Mouse (Mus musculus) ES-Bruce4 (cell line): ENCODE measurements around the gene Sik1. TPM values are rescaled to one million over a fixed set of nuclear protein-coding genes. Genes with fewer than 3 reads are reported as not detected.
"Not testable (repeated sequence)": the region's sequence is repeated elsewhere in the genome, so short reads cannot be mapped to it uniquely, and the experiment has no call there.

Experiments used
- H3K27ac ChIP-seq: 2 replicates; pipeline ENCODE4 v1.5.1; 2012; ENCODE audit warnings: low read length, inconsistent platforms; ENCODE audit not compliant: insufficient read depth
- H3K27me3 ChIP-seq: 2 replicates; pipeline ENCODE4 v1.6.1; 2012; ENCODE audit warnings: mild to moderate bottlenecking, low read length, inconsistent platforms; ENCODE audit not compliant: control insufficient read depth, poor library complexity, insufficient read depth, severe bottlenecking
- H3K36me3 ChIP-seq: 2 replicates; pipeline ENCODE4 v1.6.1; 2012; ENCODE audit warnings: inconsistent platforms, mild to moderate bottlenecking, low read length, moderate library complexity; ENCODE audit not compliant: control insufficient read depth, poor library complexity, insufficient read depth, severe bottlenecking
- H3K4me1 ChIP-seq: one replicate; pipeline ENCODE4 v1.8.1; 2011; ENCODE audit warnings: low read length; ENCODE audit not compliant: control insufficient read depth, insufficient read depth
- H3K4me3 ChIP-seq: 2 replicates; pipeline ENCODE4 v1.5.1; 2011; ENCODE audit warnings: low read depth, mild to moderate bottlenecking, low read length
- H3K9ac ChIP-seq: 2 replicates; pipeline ENCODE4 v1.6.1; 2012; ENCODE audit warnings: low read depth, mild to moderate bottlenecking, inconsistent platforms; ENCODE audit not compliant: poor library complexity, severe bottlenecking
- H3K9me3 ChIP-seq: replicated peaks from 2 replicates; pipeline ENCODE4 v1.6.1; 2012; ENCODE audit warnings: mild to moderate bottlenecking, low read length, inconsistent platforms; ENCODE audit not compliant: control insufficient read depth, poor library complexity, insufficient read depth, severe bottlenecking
- CTCF ChIP-seq: IDR thresholded peaks from one replicate; pipeline ENCODE4 v1.8.1; 2011; ENCODE audit warnings: low read depth, low read length
- EP300 ChIP-seq: IDR thresholded peaks from 2 replicates; pipeline ENCODE4 v1.6.1; 2011; ENCODE audit warnings: low read depth, low read length; ENCODE audit not compliant: insufficient read depth
- POLR2A ChIP-seq: IDR thresholded peaks from one replicate; pipeline ENCODE4 v1.8.1; 2011; ENCODE audit warnings: low read length; ENCODE audit not compliant: insufficient read depth
- polyA plus RNA-seq: library from polyadenylated mRNA; stranded (reverse); fragments of >200 nt; gene quantifications from 2 replicates; pipeline ENCODE4 v1.2.4, GENCODE M21; 2011; ENCODE audit warnings: low read depth; ENCODE audit not compliant: missing spikeins, insufficient read depth, insufficient read length

The Sik1 gene
- polyA plus RNA-seq, 1 experiment, result 45.1 TPM

DNA sequence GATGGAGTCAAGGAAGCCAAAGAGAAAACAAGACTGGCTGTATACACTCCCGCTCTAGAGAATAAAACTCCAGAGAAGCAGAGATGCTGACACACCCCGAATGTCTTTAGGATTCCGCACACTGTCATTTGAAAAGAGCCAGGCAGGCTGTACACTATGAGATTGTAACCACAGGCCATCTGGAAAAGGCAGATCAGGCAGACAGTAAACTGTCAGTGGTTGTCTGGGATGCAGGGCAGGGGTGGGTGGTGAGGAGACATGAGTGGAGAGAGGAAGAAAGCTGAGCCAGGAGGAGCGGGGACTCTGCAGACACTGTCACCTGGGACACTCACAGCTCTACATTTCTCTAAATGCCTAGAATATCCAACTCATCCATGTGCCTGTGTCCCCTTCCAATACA is 36.3 kb upstream of the Sik1 start:
- Histone ChIP-seq H3K27me3 (no peaks in the 10 kb centered on the region), H3K4me3 (no peak overlapping the region), H3K4me1 (peaks cover 2% of the 10 kb centered on the region), H3K9me3 (no peaks in the 10 kb centered on the region), H3K27ac (no peak overlapping the region), H3K36me3 (no peaks in the 10 kb centered on the region), H3K9ac (no peak overlapping the region)
- TF ChIP-seq CTCF (no peak), POLR2A (no peak), EP300 (no peak)

DNA sequence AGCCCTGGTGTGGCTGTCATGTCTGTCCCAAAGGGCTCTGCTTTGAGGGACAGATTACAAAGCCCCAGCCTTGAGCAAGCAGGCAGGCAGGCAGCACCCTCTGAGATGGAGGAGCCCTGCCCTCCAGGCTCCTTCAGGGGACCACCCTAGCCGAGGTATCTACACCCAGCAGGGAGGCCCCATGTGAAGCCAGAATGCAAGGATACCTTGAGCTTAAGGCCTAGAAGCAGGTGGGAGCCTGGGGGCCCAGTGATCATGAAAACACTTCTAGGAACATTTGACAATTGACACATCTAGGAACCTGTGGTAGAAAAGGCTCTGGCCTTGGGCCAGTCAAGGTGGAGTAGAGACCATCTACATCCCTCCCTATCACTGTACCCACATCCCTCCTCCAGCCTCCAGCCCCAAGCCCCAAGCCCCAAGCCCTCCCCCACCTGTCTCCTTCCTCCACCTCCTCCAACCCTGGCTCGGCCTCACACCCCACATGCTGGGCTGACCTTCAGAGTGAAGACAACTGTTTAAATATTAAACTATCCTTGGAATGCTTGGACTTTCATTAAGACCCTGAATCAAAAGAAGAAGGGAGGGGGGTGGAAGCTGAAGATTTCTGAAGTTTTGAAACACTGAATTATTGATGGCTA is 34.8 kb upstream of the Sik1 start:
- H3K4me3 ChIP-seq, result no peak overlapping the region
- no peaks in the 10 kb centered on the region for H3K4me1 ChIP-seq
- TF ChIP-seq CTCF (no peak), POLR2A (no peak), EP300 (no peak)
- no peaks in the 10 kb centered on the region for H3K27me3 ChIP-seq
- H3K27ac ChIP-seq, result no peak overlapping the region
- no peaks in the 10 kb centered on the region for H3K9me3 ChIP-seq
- no peaks in the 10 kb centered on the region for H3K36me3 ChIP-seq
- no peak overlapping the region for H3K9ac ChIP-seq

DNA sequence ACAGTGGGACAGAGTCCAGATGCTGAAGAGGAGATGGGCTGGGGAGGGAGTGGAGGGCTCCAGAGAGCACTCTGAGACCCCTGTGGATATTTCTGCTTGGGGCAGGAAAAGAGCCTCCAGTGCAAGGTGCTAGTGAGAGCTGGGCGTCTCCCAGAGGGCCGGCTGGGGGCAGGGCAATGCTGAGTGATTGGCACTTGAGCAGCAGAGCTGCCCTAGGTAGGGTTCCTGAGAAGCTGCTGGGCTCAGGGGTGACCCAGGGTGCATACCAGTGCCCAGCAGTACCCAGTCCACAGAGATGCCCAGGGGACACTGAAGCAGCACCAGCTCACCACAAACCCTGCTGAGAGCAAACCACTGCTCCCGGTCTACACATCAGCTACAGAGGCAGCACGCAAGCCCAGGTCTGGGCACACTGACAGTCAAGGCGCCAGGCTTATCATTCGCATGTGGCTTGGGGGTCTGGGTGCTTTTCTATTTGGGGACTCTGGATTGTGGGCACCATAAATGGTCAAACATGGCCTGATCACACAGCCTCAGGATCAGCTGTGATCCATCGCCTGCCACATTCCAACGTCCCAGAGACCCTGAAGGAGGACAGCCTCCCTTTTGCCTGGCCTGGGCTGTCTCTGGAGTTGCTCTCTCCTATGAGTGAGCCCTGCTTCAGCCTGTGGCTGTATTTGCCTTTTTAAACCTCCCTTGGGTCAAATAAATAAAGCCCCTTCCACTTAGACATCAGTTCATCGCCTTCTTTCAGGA is 34.0 kb upstream of the Sik1 start:
- Histone ChIP-seq H3K4me3 (no peak overlapping the region), H3K36me3 (no peaks in the 10 kb centered on the region), H3K9me3 (no peaks in the 10 kb centered on the region), H3K27me3 (no peaks in the 10 kb centered on the region), H3K4me1 (no peaks in the 10 kb centered on the region), H3K9ac (no peak overlapping the region), H3K27ac (no peak overlapping the region)
- TF ChIP-seq CTCF, result no peak
- no peak for TF ChIP-seq EP300
- no peak for TF ChIP-seq POLR2A

DNA sequence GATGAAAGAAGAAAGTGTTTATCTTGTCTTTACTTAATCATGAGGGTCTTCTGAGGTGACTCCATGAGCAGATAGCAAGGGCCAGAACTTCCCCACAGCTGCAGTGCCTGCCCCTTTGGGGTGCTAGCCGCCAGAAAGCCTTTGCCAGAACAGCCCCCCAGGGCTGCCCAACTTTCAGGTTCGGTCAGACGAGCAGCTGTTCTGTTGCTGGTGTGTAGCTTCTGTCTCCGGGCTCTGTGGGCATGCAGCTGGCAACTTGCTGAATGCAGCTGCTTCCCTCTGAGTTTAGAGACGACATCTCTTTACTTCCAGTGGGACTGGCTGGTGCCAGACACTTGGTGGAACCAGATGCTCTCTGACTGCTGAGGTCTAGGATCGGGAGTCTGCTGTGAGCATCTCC is 32.9 kb upstream of the Sik1 start:
- no peaks in the 10 kb centered on the region for H3K4me1 ChIP-seq
- no peak overlapping the region for H3K27ac ChIP-seq
- TF ChIP-seq POLR2A, result no peak
- TF ChIP-seq CTCF, result no peak
- TF ChIP-seq EP300, result no peak

DNA sequence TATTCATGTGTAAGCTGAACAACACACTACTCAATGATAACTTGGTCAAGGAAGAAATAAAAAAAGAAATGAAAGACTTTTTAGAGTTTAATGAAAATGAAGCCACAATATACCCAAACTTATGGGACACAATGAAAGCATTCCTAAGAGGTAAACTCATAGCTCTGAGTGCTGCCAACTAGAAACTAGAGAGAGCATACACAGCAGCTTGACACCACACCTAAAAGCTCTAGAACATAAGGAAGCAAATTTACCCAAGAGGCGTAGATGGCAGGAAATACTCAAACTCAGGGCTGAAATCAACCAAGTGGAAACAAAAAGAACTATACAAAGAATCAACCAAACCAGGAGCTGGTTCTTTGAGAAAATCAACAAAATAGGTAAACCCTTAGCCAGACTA is 29.1 kb upstream of the Sik1 start:
- not testable (repeated sequence) for H3K9ac ChIP-seq, H3K36me3 ChIP-seq, H3K4me1 ChIP-seq, H3K27ac ChIP-seq, H3K27me3 ChIP-seq, H3K4me3 ChIP-seq, H3K9me3 ChIP-seq

More for the DNA sequence above, 32.9 kb upstream of the Sik1 start:
- no peaks in the 10 kb centered on the region for H3K27me3 ChIP-seq
- no peak overlapping the region for H3K9ac ChIP-seq
- no peaks in the 10 kb centered on the region for H3K36me3 ChIP-seq
- H3K9me3 ChIP-seq, result no peaks in the 10 kb centered on the region
- H3K4me3 ChIP-seq, result no peak overlapping the region

DNA sequence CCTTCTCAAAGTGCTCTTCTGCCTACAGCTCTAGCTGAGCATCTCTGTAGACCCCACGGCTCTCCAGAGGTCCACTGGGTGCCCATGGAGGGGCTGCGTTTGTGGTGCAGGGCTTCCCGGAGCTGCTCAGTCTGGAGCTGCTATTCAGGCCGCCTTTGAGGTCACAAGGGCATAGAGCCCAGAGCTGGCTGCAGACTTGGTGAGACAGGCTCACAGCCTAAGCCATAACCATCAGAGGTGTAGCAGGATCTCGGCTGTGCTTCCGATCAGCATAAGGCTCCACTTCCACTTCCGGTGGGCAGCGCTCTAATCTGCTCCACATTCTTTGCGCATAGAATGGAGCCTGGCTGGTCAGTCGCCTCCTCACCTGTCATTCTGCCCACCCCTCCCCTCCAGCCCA is 23.8 kb upstream of the Sik1 start:
- no peaks in the 10 kb centered on the region for H3K36me3 ChIP-seq
- no peak overlapping the region for H3K27ac ChIP-seq
- H3K27me3 ChIP-seq, result no peaks in the 10 kb centered on the region
- H3K9me3 ChIP-seq, result no peaks in the 10 kb centered on the region
- no peak overlapping the region for H3K4me3 ChIP-seq
- H3K9ac ChIP-seq, result no peak overlapping the region
- TF ChIP-seq EP300 (no peak), CTCF (no peak), POLR2A (no peak)
- peaks cover 2% of the 10 kb centered on the region for H3K4me1 ChIP-seq
